In genomic region chr9:107386722-107387121, GRCm38 (mm10) we compare ENCODE assay signal across 10 mouse cellular contexts. TPM values are rescaled to one million over a fixed set of nuclear protein-coding genes. Genes with fewer than 3 reads are reported as not detected.
DNase-seq lines count a peak whose midpoint lies in the region.
"Had no signal": no experiment of that assay in that cellular context is flagged by ENCODE, and none has a peak within 500 bp of the region (broad histone marks: within the 10 kb centered on the region; RNA-seq: fewer than 3 reads in every experiment).

No protein-coding gene starts in this region.

- H3K27me3 ChIP-seq in hindbrain, embryonic 10.5 days (ENCODE audit: insufficient read depth, poor library complexity, severe bottlenecking): peaks cover 74% of the 10 kb centered on the region

- no peak overlapping the region for H3K27ac ChIP-seq in hindbrain, embryonic 10.5 days
- H3K27ac ChIP-seq: embryonic facial prominence, embryonic 15.5 days; stomach, embryonic 15.5 days had no signal

- no peaks in the 10 kb centered on the region for H3K9me3 ChIP-seq in hindbrain, embryonic 10.5 days
- H3K9me3 ChIP-seq: embryonic facial prominence, embryonic 15.5 days; stomach, embryonic 15.5 days had no signal

- peaks cover 39% of the 10 kb centered on the region for H3K4me1 ChIP-seq in hindbrain, embryonic 10.5 days (replicated peaks)
- H3K4me1 ChIP-seq: embryonic facial prominence, embryonic 15.5 days had no signal

- H3K4me3 ChIP-seq in hindbrain, embryonic 10.5 days: no peak overlapping the region
- H3K4me3 ChIP-seq: embryonic facial prominence, embryonic 15.5 days; stomach, embryonic 15.5 days had no signal

- peak; percentile 77 to 78 for DNase-seq in cerebellum, adult 18-20 months
- DNase-seq in cerebellum, adult 11-12 months: no peak
- DNase-seq in urinary bladder, postnatal 14 days (ENCODE audit: low spot score): peak; percentile 46
- no peak for DNase-seq in urinary bladder, adult 2 months (ENCODE audit: low spot score)
- DNase-seq in kidney, postnatal 36 days: peak; percentile 50 to 82
- peak; percentile 39 for DNase-seq in thymus, postnatal 25 days
- no peak for DNase-seq in hindbrain, embryonic 10.5 days (ENCODE audit: low spot score)
- DNase-seq in embryo, embryonic 11 days: no peak

- WGBS in hindbrain, embryonic 10.5 days: 59% methylated on average over 3 of the region's 3 CpGs

- H3K36me3 ChIP-seq in hindbrain, embryonic 10.5 days: no peaks in the 10 kb centered on the region
- H3K36me3 ChIP-seq: embryonic facial prominence, embryonic 15.5 days; stomach, embryonic 15.5 days had no signal

RNA-seq across cellular contexts. Expression of gene Cacna2d2, which starts 12.7 kb away (rescaled TPM):
- 0.46 and 0.84 TPM in 2 replicates for polyA plus RNA-seq in urinary bladder, adult 2 months (2012; rRNA removed)
- 0.87 and 2.9 TPM in 2 replicates for polyA plus RNA-seq in hindbrain, embryonic 10.5 days (2016; fragmentation: Nextera tagmentation; extraction: Ambion mirVana)

RNA-seq across cellular contexts. Expression of gene 6430571L13Rik, which starts 46.3 kb away (rescaled TPM):
- 1.7 and 1.9 TPM in 2 replicates for polyA plus RNA-seq in urinary bladder, adult 2 months (2012; rRNA removed)
- 1.4 and 2.6 TPM in 2 replicates for polyA plus RNA-seq in hindbrain, embryonic 10.5 days (2016; fragmentation: Nextera tagmentation; extraction: Ambion mirVana)

RNA-seq across cellular contexts. Expression of gene Hemk1, which starts 48.6 kb away (rescaled TPM):
- polyA plus RNA-seq in urinary bladder, adult 2 months (2012; rRNA removed): 19.7 and 20.0 TPM in 2 replicates
- polyA plus RNA-seq in hindbrain, embryonic 10.5 days (2016; fragmentation: Nextera tagmentation; extraction: Ambion mirVana): 12.1 and 13.4 TPM in 2 replicates

Comparison
In these comparisons a context has a peak if more than half of its experiments do, and no peak if none do; other contexts are left out.
1. DNase-seq: peak in cerebellum, adult 18-20 months (2 of 2), urinary bladder, postnatal 14 days (single experiment), kidney, postnatal 36 days (2 of 2) and thymus, postnatal 25 days (single experiment); none in cerebellum, adult 11-12 months (single experiment), urinary bladder, adult 2 months (single experiment), hindbrain, embryonic 10.5 days (single experiment) and embryo, embryonic 11 days (single experiment).